Mouse (Mus musculus): ENCODE results near the gene Krtap10-4. TPM values are rescaled to one million over a fixed set of nuclear protein-coding genes. Genes with fewer than 3 reads are reported as not detected.
"Not testable (repeated sequence)": the region's sequence is repeated elsewhere in the genome, so short reads cannot be mapped to it uniquely, and the experiment has no call there.

Gene Krtap10-4
- total RNA-seq (2021), result not detected
- long read RNA-seq, experiment 1, result 0 reads
- long read RNA-seq, experiment 2, result 0 reads

DNA sequence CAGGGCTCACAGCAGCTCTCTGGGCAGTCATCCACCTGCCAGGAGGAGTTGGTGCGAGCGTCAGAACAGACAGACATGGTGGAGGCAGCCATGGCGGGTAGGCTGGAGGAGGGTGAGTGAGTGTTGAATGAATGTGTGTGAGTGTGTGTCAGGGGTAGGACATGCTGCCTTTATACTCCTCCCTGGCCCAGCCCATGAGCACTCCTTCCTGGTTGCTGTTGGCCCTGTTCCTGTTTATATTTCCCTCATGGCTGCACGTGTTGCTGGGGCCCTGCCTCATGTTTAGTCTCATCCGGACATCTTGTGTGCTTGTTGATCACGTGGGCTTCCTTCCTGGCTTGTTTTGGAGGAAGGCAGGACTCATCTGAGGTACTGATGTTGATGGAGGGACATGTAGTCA is at the start of gene Krtap10-4:
Krtap10-4 (minus strand) TSS at position 145 of the 400 bp plus-strand sequence.
- no peak for DNase-seq (ENCODE audit: low spot score)

DNA sequence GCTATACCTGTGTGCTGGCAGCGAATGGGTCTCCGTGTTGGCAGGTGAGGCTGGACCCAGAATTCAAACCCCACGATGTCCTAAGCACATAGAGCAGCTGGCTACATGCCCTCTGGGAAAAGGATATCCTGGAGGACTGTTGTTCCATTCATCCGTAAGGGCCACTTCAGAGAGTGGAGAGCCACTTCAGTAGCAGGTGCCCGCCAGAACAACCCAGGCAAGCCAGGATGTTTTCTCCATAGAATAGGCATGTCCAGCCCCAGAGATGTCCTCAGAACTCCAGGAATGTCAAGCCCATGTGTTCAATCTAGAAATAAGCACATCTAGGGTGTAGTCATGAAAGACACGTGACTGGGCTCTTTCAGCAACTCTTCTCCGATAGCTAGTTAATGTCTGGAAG is 42.8 kb upstream of the Krtap10-4 start:
- DNase-seq (ENCODE audit: low spot score), result no peak

DNA sequence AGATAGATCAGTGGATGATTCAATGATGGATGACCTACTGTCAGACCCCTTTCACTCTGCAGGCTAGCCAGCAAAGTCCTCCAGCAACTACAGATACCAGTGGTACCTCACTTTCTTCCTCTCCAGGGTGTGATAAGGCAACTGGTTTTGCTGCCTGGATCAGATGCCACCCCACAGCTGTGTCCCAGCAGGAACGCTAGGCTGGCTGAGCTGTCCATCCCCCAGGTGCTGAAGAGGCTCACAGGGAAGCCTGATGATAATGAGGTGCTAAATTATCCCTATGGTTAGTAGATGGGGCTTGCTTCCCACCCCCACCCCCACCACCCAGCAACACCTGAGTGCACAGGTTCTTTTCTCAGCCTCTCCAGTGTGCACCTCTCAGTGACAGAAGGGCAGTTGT is 40.7 kb upstream of the Krtap10-4 start:
- DNase-seq (ENCODE audit: low spot score), result no peak

DNA sequence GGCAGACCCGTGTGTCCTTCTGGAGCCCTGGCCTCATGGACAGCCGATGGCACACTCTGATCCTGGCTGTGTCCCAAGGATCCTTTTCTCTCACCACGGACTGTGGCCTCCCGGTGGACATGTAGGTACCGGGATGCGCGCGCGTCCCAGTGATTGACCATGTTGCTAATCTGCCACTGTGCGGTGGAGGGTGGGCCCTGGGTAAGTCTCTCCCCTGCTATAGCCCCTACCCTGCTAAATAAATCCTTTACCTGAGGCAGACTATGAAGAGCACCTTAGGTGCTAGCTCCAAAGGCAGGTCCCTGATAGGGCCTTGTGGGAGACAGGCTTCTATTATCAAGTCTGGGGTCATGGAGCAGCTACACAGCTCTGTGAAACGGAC is 37.9 kb upstream of the Krtap10-4 start:
- DNase-seq (ENCODE audit: low spot score), result no peak

DNA sequence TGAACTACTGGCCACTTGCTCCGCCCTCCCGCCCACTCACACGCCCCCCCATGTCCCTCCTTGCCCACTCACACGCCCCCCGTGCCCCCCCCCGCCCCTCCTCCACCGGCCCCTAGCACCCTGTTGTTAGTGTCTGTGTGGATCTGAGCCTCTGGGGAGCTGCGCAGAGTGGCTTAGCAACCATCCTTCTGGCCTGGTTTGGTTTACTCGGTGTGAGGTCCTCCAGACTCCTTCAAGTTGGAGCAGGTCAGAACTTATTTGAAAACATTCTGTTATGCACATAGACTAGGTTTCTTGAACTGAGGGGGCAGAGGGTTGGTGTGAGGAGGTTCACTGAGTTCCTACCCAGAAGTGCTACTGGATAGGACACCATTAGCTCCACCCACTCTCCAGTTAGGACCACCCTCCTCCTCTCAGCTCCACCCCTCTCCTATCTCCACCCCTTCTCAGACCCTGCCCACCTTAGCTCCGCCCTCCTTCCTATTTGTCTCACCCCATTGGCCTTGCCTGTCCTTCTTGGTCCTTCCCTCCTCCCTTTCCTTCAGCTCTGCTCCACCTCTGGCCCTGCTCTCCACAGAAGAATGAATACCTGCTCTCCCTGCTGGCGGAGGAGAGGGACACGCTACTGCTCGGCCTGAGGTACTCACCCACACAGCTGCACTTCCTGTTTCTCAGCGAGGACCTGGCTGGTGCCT is 37.3 kb upstream of the Krtap10-4 start:
- no peak for DNase-seq (ENCODE audit: low spot score)

DNA sequence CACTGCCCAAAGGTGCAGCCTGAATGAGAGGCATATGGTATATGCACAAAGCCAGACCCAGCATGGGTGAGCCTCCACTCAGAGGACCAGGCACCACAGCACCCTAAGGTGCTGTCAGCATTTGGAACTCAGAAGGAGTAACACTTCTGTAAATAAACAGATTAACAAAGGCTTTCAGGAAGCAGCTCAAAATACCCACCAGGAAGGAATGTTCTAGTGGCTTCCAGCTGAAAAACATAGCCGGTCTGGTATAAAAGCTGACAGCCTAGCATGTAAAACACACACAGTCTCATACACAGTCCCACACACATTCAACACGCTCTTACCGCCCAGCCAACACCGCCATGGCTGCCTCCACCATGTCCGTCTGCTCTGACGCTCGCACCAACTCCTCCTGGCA is 34.8 kb upstream of the Krtap10-4 start, which contains the start of gene Gm3285:
Gm3285 (plus strand) TSS at position 301 of the 400 bp plus-strand sequence.
- no peak for DNase-seq (ENCODE audit: low spot score)

DNA sequence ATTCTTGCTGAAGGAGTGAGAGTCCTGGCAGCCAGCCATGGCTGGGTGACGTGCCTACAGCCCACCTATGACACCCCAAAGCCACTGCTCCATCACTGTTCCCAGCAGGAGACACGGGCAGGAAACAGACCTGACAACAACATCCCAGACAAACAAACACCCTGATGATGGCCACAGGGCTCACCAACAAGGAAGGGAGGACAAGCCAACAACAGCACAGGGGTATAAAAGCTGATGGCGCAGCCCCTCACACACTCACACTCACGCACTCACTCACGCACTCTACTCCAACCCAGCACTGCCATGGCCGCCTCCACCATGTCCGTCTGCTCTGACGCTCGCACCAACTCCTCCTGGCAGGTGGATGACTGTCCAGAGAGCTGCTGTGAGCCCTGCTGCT is 25.7 kb upstream of the Krtap10-4 start, which contains the start of gene Gm10318:
Gm10318 (plus strand) TSS at position 301 of the 400 bp plus-strand sequence.
- no peak for DNase-seq (ENCODE audit: low spot score)

DNA sequence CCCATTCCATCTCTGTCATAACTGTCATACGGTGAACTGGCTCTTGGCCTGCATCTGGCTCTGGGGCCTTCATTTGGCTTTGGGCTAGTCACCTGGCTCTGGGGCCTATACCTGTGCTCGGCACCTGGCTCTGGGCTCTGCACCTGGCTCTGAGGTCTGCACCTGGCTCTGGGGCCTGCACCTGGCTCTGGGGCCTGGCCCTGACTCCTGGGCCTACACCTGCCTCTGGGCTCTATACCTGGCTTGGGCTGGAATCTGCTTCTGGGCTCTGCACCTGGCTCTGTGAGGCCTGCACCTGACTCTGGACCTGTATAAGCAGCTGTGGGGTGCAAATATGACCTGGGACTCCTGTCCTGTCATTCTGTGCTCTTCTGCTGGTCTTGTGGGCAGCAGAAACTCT is 20.6 kb upstream of the Krtap10-4 start:
- DNase-seq (ENCODE audit: low spot score), result no peak

DNA sequence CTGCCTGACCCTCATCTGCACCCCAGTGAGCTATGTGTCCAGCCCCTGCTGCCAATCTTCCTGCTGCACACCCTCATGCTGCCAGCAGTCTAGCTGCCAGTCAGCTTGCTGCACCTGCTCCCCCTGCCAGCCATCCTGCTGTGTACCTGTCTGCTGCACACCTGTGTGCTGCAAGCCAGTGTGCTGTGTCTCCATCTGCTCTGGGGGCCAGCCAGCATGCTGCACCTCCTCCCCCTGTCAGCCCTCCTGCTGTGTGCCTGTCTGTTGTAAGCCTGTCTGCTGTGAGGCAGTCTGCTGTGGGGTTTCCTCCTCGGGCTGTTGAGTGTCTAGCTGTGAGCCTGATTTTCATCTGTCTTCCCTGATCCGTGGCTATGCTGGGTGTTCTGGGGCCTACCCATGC is 20.1 kb upstream of the Krtap10-4 start:
- no peak for DNase-seq (ENCODE audit: low spot score)

DNA sequence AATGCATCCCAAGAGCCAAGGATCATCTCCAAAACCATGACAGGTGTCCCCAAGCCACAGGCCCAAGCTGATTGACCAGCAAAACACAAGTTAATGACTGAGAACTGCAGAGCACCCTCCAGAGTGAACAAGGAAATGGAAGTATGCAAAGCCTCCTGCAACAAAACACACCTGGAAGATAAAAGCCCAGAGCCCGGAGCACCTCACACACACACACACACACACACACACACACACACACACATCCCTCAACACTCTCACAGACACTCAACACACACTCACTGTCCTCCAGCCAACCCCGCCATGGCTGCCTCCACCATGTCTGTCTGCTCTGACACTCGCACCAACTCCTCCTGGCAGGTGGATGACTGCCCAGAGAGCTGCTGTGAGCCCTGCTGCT is 19.6 kb upstream of the Krtap10-4 start, which contains the start of gene Gm36176:
Gm36176 (plus strand) TSS at position 301 of the 400 bp plus-strand sequence.
- no peak for DNase-seq (ENCODE audit: low spot score)

DNA sequence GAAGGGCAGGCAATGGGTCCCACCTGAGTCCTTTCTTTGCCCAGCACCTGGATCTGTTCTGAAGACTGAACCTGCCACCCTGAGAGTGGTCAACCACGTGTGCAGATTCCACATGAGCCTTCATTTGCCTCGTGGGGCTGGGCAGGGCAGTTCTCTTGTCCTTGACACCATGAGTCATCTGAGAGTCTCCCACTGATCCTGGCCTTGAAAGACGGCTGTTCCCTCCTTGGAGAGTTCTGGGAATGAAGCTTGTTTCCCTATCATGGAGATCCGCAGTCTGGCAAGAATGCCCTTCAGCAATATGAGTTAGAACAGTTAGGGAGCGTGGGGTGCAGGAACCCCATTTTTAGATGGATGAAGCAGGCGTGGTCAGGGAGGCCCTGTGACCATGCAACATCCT is 12.1 kb upstream of the Krtap10-4 start:
- DNase-seq (ENCODE audit: low spot score), result no peak

DNA sequence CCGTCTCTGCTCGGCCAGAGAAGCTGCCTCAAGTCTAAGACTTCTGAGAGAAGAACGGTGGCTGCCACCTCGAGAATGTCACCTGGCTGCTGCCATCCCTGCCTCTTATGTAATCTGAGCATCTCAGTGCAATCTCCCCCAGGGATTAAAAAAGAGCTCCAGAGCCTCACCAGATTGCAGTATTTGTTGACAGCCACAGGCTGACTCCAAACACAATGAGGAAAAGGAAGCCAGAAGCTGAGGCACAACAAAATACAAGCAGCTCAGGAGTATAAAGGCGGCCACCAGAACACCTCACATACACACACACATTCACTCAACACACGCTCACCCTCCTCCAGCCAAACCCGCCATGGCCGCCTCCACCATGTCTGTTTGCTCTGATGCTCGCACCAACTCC is 8.8 kb upstream of the Krtap10-4 start, which contains the start of gene Krtap10-10:
Krtap10-10 (plus strand) TSS at position 301 of the 400 bp plus-strand sequence.
- DNase-seq (ENCODE audit: low spot score), result no peak

DNA sequence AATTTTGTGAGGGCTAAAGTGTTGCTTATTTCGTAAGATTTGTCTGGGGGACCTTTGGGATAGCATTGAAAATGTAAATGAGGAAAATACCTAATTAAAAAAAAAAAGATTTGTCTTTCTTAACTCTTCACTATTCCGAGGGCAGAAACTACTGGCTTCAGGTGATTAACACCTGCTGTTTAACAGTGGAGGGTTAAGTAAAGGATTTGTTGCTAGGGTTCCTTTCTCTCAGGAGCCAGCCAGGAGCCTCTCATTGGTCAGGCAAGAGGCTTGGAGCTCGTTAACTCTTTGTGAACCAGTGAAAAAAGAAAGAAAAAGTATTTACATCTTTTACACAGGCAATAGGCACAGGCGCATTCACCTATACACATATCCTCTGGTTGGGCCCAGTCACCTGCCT is 7.7 kb downstream of the Krtap10-4 start:
- no peak for DNase-seq (ENCODE audit: low spot score)

DNA sequence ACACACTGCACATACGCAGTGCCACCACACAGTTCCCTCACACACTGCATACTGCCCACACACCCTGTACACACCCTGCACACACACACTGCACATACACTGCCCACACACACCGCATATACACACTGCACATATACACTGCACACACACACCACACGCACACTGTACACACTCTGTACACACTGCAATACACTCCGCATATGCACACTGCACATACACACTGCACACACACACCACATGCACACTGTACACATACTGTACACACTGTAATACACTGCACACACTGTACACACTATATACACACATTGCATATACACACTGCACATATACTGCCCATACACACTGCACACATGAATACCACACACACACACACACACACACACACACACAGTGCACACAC is 8.4 kb downstream of the Krtap10-4 start:
- DNase-seq (ENCODE audit: low spot score), result no peak

DNA sequence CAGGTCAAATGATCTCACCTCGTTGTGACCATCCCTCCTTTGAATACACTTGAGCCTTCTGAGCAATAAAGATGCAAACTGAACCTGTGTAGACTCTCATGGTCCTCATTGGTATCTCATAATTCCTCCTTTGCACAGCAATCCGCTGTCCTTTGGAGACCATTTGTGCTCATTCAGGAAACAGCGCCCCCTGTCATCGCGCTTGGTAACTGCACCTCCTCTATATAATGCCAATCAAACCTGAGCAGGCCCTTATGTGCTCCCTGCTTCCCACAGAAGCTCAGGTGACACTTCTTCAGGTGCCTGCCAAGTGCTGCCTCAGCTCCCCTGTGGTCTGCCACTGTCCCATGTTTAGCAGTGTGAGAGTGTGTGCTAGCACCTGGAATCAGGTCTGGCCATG is 11.4 kb downstream of the Krtap10-4 start:
- no peak for DNase-seq (ENCODE audit: low spot score)

DNA sequence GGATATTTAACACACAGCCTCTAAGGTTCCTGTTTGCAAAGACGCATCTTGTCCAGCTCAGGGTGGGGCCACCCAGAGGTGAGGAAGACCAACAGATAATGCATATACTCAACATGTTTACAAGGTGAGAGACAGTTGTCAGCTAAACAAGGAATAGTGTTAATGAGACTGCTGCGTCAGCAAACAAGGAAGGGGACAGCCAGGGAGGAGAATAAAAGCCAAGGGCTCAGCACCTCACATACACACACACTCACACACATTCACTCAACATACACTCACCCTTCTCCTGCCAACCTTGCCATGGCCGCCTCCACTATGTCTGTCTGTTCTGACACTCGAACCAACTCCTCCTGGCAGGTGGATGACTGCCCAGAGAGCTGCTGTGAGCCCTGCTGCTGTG is 12.5 kb downstream of the Krtap10-4 start, which contains the start of gene Gm2696:
Gm2696 (plus strand) TSS at position 301 of the 400 bp plus-strand sequence.
- no peak for DNase-seq (ENCODE audit: low spot score)

DNA sequence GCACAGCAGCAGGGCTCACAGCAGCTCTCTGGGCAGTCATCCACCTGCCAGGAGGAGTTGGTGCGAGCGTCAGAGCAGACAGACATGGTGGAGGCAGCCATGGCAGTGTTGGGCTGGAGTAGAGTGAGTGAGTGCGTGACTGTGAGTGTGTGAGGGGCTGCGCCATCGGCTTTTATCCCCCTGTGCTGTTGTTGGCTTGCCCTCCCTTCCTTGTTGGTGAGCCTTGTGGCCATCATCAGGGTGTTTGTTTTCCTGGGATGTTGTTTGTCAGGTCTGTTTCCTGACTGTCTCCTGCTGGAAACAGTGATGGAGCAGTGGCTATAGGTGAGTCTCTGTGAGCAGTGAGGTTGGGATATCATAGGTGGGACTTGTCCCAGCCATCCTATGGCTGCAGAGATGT is 15.2 kb downstream of the Krtap10-4 start, which contains the start of gene Gm9507:
Gm9507 (minus strand) TSS at position 101 of the 400 bp plus-strand sequence.
- DNase-seq (ENCODE audit: low spot score), result no peak

DNA sequence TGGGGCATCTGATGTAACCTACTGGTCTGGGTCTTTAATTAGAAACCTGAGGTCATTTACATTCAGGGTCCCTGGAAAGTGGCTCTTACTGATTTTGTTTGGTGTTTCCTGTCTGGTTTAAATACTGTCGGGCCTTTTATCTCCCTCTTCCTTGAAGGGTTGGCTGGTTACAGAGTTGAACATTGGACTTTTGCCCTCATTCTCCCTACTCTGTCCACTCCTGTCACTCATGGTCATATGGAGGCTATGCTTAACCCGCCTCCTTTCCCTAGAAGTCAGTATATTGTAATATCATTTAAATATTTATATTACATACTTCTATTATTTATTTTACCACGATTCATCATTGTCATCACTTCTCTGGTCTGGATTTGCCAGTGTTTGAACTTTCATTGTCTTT is 22.8 kb downstream of the Krtap10-4 start:
- DNase-seq (ENCODE audit: low spot score), result no peak

DNA sequence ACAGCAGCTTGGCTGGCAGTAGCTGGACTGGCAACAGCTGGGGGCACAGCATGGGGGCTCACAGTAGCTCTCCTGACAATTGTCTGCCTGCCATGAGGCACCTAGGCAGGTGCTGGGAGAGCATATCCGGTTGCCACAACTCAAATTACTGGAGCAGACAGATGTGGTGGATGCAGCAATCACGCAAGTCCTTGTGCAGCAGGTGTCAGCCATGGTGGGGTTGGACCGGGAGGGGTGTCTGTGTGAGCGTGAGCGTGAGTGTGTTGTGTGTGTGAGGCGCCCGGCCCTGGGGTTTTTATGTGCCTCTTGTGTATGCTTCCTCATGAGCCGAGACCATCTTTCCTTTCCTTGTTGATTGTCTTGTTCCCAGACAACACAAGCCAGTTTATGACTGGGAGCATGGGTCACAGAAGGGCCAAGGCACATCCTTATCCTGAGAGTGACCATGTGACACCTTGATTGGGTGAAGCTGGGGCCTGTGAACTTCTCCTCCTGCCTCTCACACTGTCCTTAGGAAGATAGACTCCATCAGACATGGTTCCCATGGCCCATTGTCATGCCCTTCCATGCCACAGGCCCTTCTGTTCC is 27.9 kb downstream of the Krtap10-4 start, which contains the start of gene Gm19668:
Gm19668 (minus strand) TSS at position 213 of the 588 bp plus-strand sequence.
- DNase-seq (ENCODE audit: low spot score), result no peak

DNA sequence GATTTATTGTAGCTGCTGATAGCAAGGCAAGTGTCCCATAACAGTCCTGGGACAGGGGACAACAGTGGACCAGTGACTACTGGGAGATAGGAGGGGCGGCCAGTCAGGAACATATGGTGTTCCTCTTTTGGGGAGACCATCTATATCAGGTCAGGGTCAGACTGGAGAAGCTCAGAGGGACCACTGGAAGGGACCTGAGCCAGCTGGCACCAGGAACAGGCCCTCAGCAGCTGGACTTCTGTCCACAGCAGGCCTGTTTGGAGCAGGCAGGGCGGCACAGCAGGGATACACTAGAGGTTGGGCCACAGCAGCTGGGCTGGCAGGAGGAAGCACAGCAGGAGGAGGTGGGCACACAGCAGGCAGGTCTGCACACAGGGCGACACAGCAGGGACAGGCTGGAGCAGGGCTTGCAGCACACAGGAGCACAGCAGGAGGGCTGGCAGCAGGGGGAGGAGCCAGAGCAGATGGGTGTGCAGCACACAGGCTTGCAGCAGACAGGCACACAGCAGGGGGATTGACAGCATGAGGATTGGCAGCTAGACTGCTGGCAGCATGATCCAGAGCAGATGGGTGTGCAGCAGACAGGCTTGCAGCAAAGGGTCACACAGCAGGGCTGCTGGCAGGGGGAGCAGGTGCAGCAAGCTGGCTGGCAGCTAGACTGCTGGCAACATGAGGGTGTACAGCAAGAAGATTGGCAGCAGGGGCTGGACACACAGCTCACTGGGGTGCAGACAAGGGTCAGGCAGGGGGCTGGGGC is 28.6 kb downstream of the Krtap10-4 start:
- not testable (repeated sequence) for DNase-seq (ENCODE audit: low spot score)

DNA sequence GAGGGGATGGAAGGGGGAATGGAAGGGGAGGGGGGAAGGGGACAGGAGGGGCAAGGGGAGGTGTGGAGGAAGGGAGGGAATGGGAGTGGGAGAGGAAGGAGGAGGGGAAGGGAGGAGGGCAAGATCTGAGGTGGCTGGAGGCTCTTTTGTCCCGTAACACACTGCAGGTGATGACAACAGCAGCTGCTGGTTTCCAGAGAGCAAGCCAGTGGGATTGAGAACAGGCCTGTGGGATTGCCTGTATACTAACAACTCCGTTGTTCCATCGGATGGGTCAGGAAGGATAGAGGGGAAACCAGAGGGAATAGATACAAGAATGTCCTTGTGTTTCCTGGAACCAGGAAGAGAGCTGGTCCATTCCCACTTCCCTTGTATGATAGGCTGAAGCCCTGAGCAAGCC is 29.2 kb downstream of the Krtap10-4 start:
- DNase-seq (ENCODE audit: low spot score), result no peak

DNA sequence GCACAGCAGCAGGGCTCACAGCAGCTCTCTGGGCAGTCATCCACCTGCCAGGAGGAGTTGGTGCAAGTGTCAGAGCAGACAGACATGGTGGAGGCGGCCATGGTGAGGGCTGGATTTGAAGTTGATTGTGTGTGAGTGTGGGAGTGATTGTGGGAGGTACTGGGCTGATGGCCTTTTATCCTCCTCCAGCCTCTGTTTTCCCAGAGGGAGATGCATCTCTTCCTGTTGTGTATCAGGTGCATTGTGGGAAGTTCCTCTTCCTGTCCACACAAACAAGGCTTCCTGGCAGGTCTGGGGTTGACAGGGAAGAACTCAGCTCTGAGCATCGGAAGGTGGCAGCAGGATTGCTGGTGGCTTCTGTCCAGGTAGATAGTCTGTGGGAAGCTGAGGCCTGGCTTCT is 31.9 kb downstream of the Krtap10-4 start, which contains the start of gene Gm9639:
Gm9639 (minus strand) TSS at position 101 of the 400 bp plus-strand sequence.
- DNase-seq (ENCODE audit: low spot score), result no peak

Measured in gastrocnemius, adult 18-20 months (tissue).